Mouse (Mus musculus) forebrain, embryonic 11.5 days (tissue): ENCODE measurements around the gene BC055324. TPM values are rescaled to one million over a fixed set of nuclear protein-coding genes. Genes with fewer than 3 reads are reported as not detected.
A peak's percentile ranks its signal among the peaks of the same experiment; 100 is the strongest.
"Not testable (repeated sequence)": the region's sequence is repeated elsewhere in the genome, so short reads cannot be mapped to it uniquely, and the experiment has no call there.

Experiments
- ATAC-seq: fragments of 200-750 bp; cut with Nextera tagmentation; replicated peaks from 2 replicates; pipeline ENCODE4 v1.8.0; 2017; ENCODE audit warnings: moderate TSS enrichment; ENCODE audit not compliant: low FRiP score
- DNase-seq: peaks from one replicate; pipeline ENCODE4 v3.0.0-alpha.2; 2017; ENCODE audit warnings: low spot score
- H3K27ac ChIP-seq: fragments of 300-500 bp; sonication (generic); 2 replicates; pipeline ENCODE4 v1.5.1; 2014; ENCODE audit warnings: low read depth, low read length
- H3K27me3 ChIP-seq: fragments of 300-500 bp; sonication (generic); 2 replicates; pipeline ENCODE4 v1.6.1; 2014; ENCODE audit warnings: mild to moderate bottlenecking, low read length, mixed read lengths; ENCODE audit not compliant: control insufficient read depth, insufficient read depth
- H3K36me3 ChIP-seq: fragments of 300-500 bp; sonication (generic); 2 replicates; pipeline ENCODE4 v1.6.1; 2014; ENCODE audit warnings: mild to moderate bottlenecking, low read length, moderate library complexity, mixed read lengths; ENCODE audit not compliant: control insufficient read depth, insufficient read depth
- H3K4me1 ChIP-seq: fragments of 300-500 bp; sonication (generic); replicated peaks from 2 replicates; pipeline ENCODE4 v1.6.1; 2014; ENCODE audit warnings: low read length, mixed read lengths; ENCODE audit not compliant: control insufficient read depth, insufficient read depth
- H3K4me2 ChIP-seq: fragments of 300-500 bp; sonication (generic); 2 replicates; pipeline ENCODE4 v1.6.1; 2014; ENCODE audit warnings: low read depth, mild to moderate bottlenecking, low read length, moderate library complexity, mixed read lengths; ENCODE audit not compliant: severe bottlenecking
- H3K4me3 ChIP-seq: fragments of 300-500 bp; sonication (generic); 2 replicates; pipeline ENCODE4 v1.5.1; 2014; ENCODE audit warnings: low read depth, low read length
- H3K9ac ChIP-seq: fragments of 300-500 bp; sonication (generic); 2 replicates; pipeline ENCODE4 v1.6.1; 2014; ENCODE audit warnings: low read length
- H3K9me3 ChIP-seq: fragments of 300-500 bp; sonication (generic); 2 replicates; pipeline ENCODE4 v1.6.1; 2016; ENCODE audit warnings: low read length, mixed read lengths; ENCODE audit not compliant: control insufficient read depth
- WGBS: fragments of 180-500 bp; shearing (Covaris S2); extraction: QIAGEN DNeasy Blood & Tissue Kit; methylation state at CpG from one replicate; pipeline ENCODE4 v1.1.7; 2014; 5-methylcytosine and 5-hydroxymethylcytosine counted together
- polyA plus RNA-seq: library from polyadenylated mRNA; unstranded; fragments of >200 nt; fragmentation: Nextera tagmentation; extraction: Ambion mirVana; gene quantifications from 2 replicates; pipeline ENCODE4 v1.2.1, GENCODE M21; 2014

The BC055324 gene
- 38.4 and 41.2 TPM in 2 replicates for polyA plus RNA-seq

GRCm38 (mm10) chr1:163994721-163995608 is at the start of gene BC055324, which contains the start of gene Mettl18:
BC055324 (minus strand) TSS chr1:163994796.
Mettl18 (plus strand) TSS chr1:163994889.
- Histone ChIP-seq H3K27ac (no peak within 1 kb of the TSS), H3K9ac (peak within 1 kb of the TSS; percentile 77), H3K4me3 (peak within 1 kb of the TSS; percentile 68), H3K9me3 (no peaks in the 10 kb centered on the region), H3K4me2 (peak within 1 kb of the TSS; percentile 70), H3K4me1 (no peaks in the 10 kb centered on the region; the same call in 1 of the 2 replicates), H3K36me3 (no peaks in the 10 kb centered on the region), H3K27me3 (no peaks in the 10 kb centered on the region)
- peak; percentile 94 for DNase-seq
- 4% methylated on average over 43 of the region's 43 CpGs for WGBS
- peak; percentile 96 for ATAC-seq

GRCm38 (mm10) chr1:164043549-164043948 is 49.0 kb upstream of the BC055324 start:
- Histone ChIP-seq H3K4me3 (no peak overlapping the region), H3K9me3 (no peaks in the 10 kb centered on the region), H3K9ac (no peak overlapping the region), H3K36me3 (no peaks in the 10 kb centered on the region), H3K27ac (no peak overlapping the region), H3K27me3 (no peaks in the 10 kb centered on the region), H3K4me1 (no peaks in the 10 kb centered on the region), H3K4me2 (no peak overlapping the region)
- no peak for ATAC-seq
- WGBS = 52% methylated on average over 3 of the region's 3 CpGs
- no peak for DNase-seq

- Histone ChIP-seq H3K4me2 (no peak overlapping the region), H3K9ac (no peak overlapping the region), H3K9me3 (no peaks in the 10 kb centered on the region), H3K27ac (no peak overlapping the region), H3K27me3 (no peaks in the 10 kb centered on the region), H3K4me3 (no peak overlapping the region), H3K36me3 (no peaks in the 10 kb centered on the region), H3K4me1 (no peaks in the 10 kb centered on the region)
- no peak for ATAC-seq
- 76% methylated on average over 10 of the region's 10 CpGs for WGBS
- DNase-seq = no peak
Measured at GRCm38 (mm10) chr1:164040385-164041135, 46.0 kb upstream of the BC055324 start.

- Histone ChIP-seq H3K9ac (no peak overlapping the region), H3K4me3 (no peak overlapping the region), H3K9me3 (no peaks in the 10 kb centered on the region), H3K4me2 (no peak overlapping the region), H3K27me3 (no peaks in the 10 kb centered on the region), H3K27ac (no peak overlapping the region), H3K36me3 (no peaks in the 10 kb centered on the region), H3K4me1 (no peaks in the 10 kb centered on the region)
- DNase-seq (no peak), ATAC-seq (no peak)
- 56% methylated on average over 5 of the region's 5 CpGs for WGBS
Measured at GRCm38 (mm10) chr1:164027416-164027815, 32.8 kb upstream of the BC055324 start.

GRCm38 (mm10) chr1:164025685-164026084 is 31.1 kb upstream of the BC055324 start:
- no peak for ATAC-seq
- no peaks in the 10 kb centered on the region for H3K36me3 ChIP-seq
- no peaks in the 10 kb centered on the region for H3K9me3 ChIP-seq
- H3K4me2 ChIP-seq = no peak overlapping the region
- H3K4me3 ChIP-seq = no peak overlapping the region
- 92% methylated on average over 4 of the region's 4 CpGs for WGBS
- no peaks in the 10 kb centered on the region for H3K27me3 ChIP-seq
- no peak for DNase-seq
- H3K9ac ChIP-seq = no peak overlapping the region
- H3K4me1 ChIP-seq = no peaks in the 10 kb centered on the region
- H3K27ac ChIP-seq = no peak overlapping the region

GRCm38 (mm10) chr1:164022106-164022505 is 27.5 kb upstream of the BC055324 start:
- not testable (repeated sequence) for H3K36me3 ChIP-seq, H3K4me1 ChIP-seq, H3K4me2 ChIP-seq, H3K4me3 ChIP-seq, H3K27me3 ChIP-seq, H3K9me3 ChIP-seq, ATAC-seq, H3K9ac ChIP-seq, DNase-seq, H3K27ac ChIP-seq
- WGBS = 85% methylated on average over 5 of the region's 5 CpGs

- 85% methylated on average over 3 of the region's 3 CpGs for WGBS
- not testable (repeated sequence) for H3K9me3 ChIP-seq, H3K4me3 ChIP-seq, H3K36me3 ChIP-seq, H3K4me1 ChIP-seq, H3K27ac ChIP-seq, ATAC-seq, H3K9ac ChIP-seq, DNase-seq, H3K4me2 ChIP-seq, H3K27me3 ChIP-seq
Measured at GRCm38 (mm10) chr1:164020746-164021145, 26.1 kb upstream of the BC055324 start.

- Histone ChIP-seq H3K27me3 (no peaks in the 10 kb centered on the region), H3K4me3 (no peak overlapping the region), H3K4me1 (no peaks in the 10 kb centered on the region), H3K36me3 (no peaks in the 10 kb centered on the region), H3K9me3 (no peaks in the 10 kb centered on the region), H3K9ac (no peak overlapping the region), H3K27ac (no peak overlapping the region), H3K4me2 (no peak overlapping the region)
- 57% methylated on average over 6 of the region's 6 CpGs for WGBS
- DNase-seq = no peak
- ATAC-seq = no peak
Measured at GRCm38 (mm10) chr1:164019789-164020188, 25.2 kb upstream of the BC055324 start.
